Mouse (Mus musculus): ENCODE results near the gene Il5. TPM values are rescaled to one million over a fixed set of nuclear protein-coding genes. Genes with fewer than 3 reads are reported as not detected.

Il5 gene
- polyA plus RNA-seq (2012; rRNA removed): 0.23 and 0.27 TPM in 2 replicates

GRCm38 (mm10) chr11:53720715-53721114, at the start of gene Il5:
TSS of gene Il5 (plus strand) at chr11:53720794.
- no peak for TF ChIP-seq CTCF (IDR thresholded peaks at IDR 0.05; ENCODE audit: control insufficient read depth, insufficient read depth, insufficient replicate concordance, low read depth, low read length)
- TF ChIP-seq POLR2A (IDR thresholded peaks at IDR 0.05; ENCODE audit: control insufficient read depth, low read depth, low read length): no peak
- H3K4me1 ChIP-seq (ENCODE audit: control insufficient read depth, insufficient read depth, low read length): no peaks in the 10 kb centered on the region
- no peaks in the 10 kb centered on the region for H3K36me3 ChIP-seq (ENCODE audit: control insufficient read depth, insufficient read depth, low read length)
- H3K27ac ChIP-seq (ENCODE audit: control insufficient read depth, insufficient read depth, low read depth, low read length): no peak within 1 kb of the TSS
- no peak within 1 kb of the TSS for H3K4me3 ChIP-seq (ENCODE audit: control insufficient read depth, low read depth, low read length)
- no peaks in the 10 kb centered on the region for H3K27me3 ChIP-seq (ENCODE audit: control insufficient read depth, insufficient read depth, low read length)

GRCm38 (mm10) chr11:53671414-53671813, 49.2 kb upstream of the Il5 start:
- Histone ChIP-seq H3K4me3 (ENCODE audit: control insufficient read depth, low read depth, low read length) (no peak overlapping the region), H3K27ac (ENCODE audit: control insufficient read depth, insufficient read depth, low read depth, low read length) (no peak overlapping the region), H3K27me3 (ENCODE audit: control insufficient read depth, insufficient read depth, low read length) (no peaks in the 10 kb centered on the region), H3K4me1 (ENCODE audit: control insufficient read depth, insufficient read depth, low read length) (no peaks in the 10 kb centered on the region), H3K36me3 (ENCODE audit: control insufficient read depth, insufficient read depth, low read length) (peaks cover 1% of the 10 kb centered on the region; the same call in 1 of the 2 replicates)
- TF ChIP-seq CTCF (IDR thresholded peaks at IDR 0.05; ENCODE audit: control insufficient read depth, insufficient read depth, insufficient replicate concordance, low read depth, low read length) (no peak), POLR2A (IDR thresholded peaks at IDR 0.05; ENCODE audit: control insufficient read depth, low read depth, low read length) (no peak)

- H3K36me3 ChIP-seq (ENCODE audit: control insufficient read depth, insufficient read depth, low read length): no peaks in the 10 kb centered on the region; the same call in 1 of the 2 replicates
- H3K27ac ChIP-seq (ENCODE audit: control insufficient read depth, insufficient read depth, low read depth, low read length): no peak overlapping the region
- TF ChIP-seq POLR2A (IDR thresholded peaks at IDR 0.05; ENCODE audit: control insufficient read depth, low read depth, low read length): no peak
- TF ChIP-seq CTCF (IDR thresholded peaks at IDR 0.05; ENCODE audit: control insufficient read depth, insufficient read depth, insufficient replicate concordance, low read depth, low read length): no peak
- H3K4me1 ChIP-seq (ENCODE audit: control insufficient read depth, insufficient read depth, low read length): no peaks in the 10 kb centered on the region
- no peak overlapping the region for H3K4me3 ChIP-seq (ENCODE audit: control insufficient read depth, low read depth, low read length)
- H3K27me3 ChIP-seq (ENCODE audit: control insufficient read depth, insufficient read depth, low read length): no peaks in the 10 kb centered on the region
These were observed 40.5 kb upstream of the Il5 start for GRCm38 (mm10) chr11:53680141-53680540.

GRCm38 (mm10) chr11:53681686-53682085, 38.9 kb upstream of the Il5 start:
- TF ChIP-seq POLR2A (IDR thresholded peaks at IDR 0.05; ENCODE audit: control insufficient read depth, low read depth, low read length) (no peak), CTCF (IDR thresholded peaks at IDR 0.05; ENCODE audit: control insufficient read depth, insufficient read depth, insufficient replicate concordance, low read depth, low read length) (no peak)
- Histone ChIP-seq H3K27me3 (ENCODE audit: control insufficient read depth, insufficient read depth, low read length) (no peaks in the 10 kb centered on the region), H3K27ac (ENCODE audit: control insufficient read depth, insufficient read depth, low read depth, low read length) (no peak overlapping the region), H3K4me3 (ENCODE audit: control insufficient read depth, low read depth, low read length) (no peak overlapping the region), H3K4me1 (ENCODE audit: control insufficient read depth, insufficient read depth, low read length) (no peaks in the 10 kb centered on the region), H3K36me3 (ENCODE audit: control insufficient read depth, insufficient read depth, low read length) (no peaks in the 10 kb centered on the region; the same call in 1 of the 2 replicates)

GRCm38 (mm10) chr11:53682170-53682569, 38.4 kb upstream of the Il5 start:
- Histone ChIP-seq H3K4me3 (ENCODE audit: control insufficient read depth, low read depth, low read length) (no peak overlapping the region), H3K27ac (ENCODE audit: control insufficient read depth, insufficient read depth, low read depth, low read length) (no peak overlapping the region), H3K4me1 (ENCODE audit: control insufficient read depth, insufficient read depth, low read length) (no peaks in the 10 kb centered on the region), H3K36me3 (ENCODE audit: control insufficient read depth, insufficient read depth, low read length) (no peaks in the 10 kb centered on the region; the same call in 1 of the 2 replicates), H3K27me3 (ENCODE audit: control insufficient read depth, insufficient read depth, low read length) (no peaks in the 10 kb centered on the region)
- TF ChIP-seq CTCF (IDR thresholded peaks at IDR 0.05; ENCODE audit: control insufficient read depth, insufficient read depth, insufficient replicate concordance, low read depth, low read length) (no peak), POLR2A (IDR thresholded peaks at IDR 0.05; ENCODE audit: control insufficient read depth, low read depth, low read length) (no peak)

- no peak overlapping the region for H3K4me3 ChIP-seq (ENCODE audit: control insufficient read depth, low read depth, low read length)
- H3K27ac ChIP-seq (ENCODE audit: control insufficient read depth, insufficient read depth, low read depth, low read length): no peak overlapping the region
- TF ChIP-seq POLR2A (IDR thresholded peaks at IDR 0.05; ENCODE audit: control insufficient read depth, low read depth, low read length): no peak
- no peak for TF ChIP-seq CTCF (IDR thresholded peaks at IDR 0.05; ENCODE audit: control insufficient read depth, insufficient read depth, insufficient replicate concordance, low read depth, low read length)
- no peaks in the 10 kb centered on the region for H3K27me3 ChIP-seq (ENCODE audit: control insufficient read depth, insufficient read depth, low read length)
- H3K36me3 ChIP-seq (ENCODE audit: control insufficient read depth, insufficient read depth, low read length): no peaks in the 10 kb centered on the region; the same call in 1 of the 2 replicates
- H3K4me1 ChIP-seq (ENCODE audit: control insufficient read depth, insufficient read depth, low read length): no peaks in the 10 kb centered on the region
These were observed 37.5 kb upstream of the Il5 start for GRCm38 (mm10) chr11:53682994-53683530.

- TF ChIP-seq POLR2A (IDR thresholded peaks at IDR 0.05; ENCODE audit: control insufficient read depth, low read depth, low read length) (no peak), CTCF (IDR thresholded peaks at IDR 0.05; ENCODE audit: control insufficient read depth, insufficient read depth, insufficient replicate concordance, low read depth, low read length) (no peak)
- no peaks in the 10 kb centered on the region; the same call in 1 of the 2 replicates for H3K36me3 ChIP-seq (ENCODE audit: control insufficient read depth, insufficient read depth, low read length)
- no peaks in the 10 kb centered on the region for H3K27me3 ChIP-seq (ENCODE audit: control insufficient read depth, insufficient read depth, low read length)
- no peak overlapping the region for H3K27ac ChIP-seq (ENCODE audit: control insufficient read depth, insufficient read depth, low read depth, low read length)
- no peak overlapping the region for H3K4me3 ChIP-seq (ENCODE audit: control insufficient read depth, low read depth, low read length)
- no peaks in the 10 kb centered on the region for H3K4me1 ChIP-seq (ENCODE audit: control insufficient read depth, insufficient read depth, low read length)
These were observed 28.6 kb upstream of the Il5 start for GRCm38 (mm10) chr11:53691979-53692378.

Data from testis, adult 2 months (tissue).